Mouse (Mus musculus) mouse trophoblast stem cell (cell line): ENCODE data around the gene Cdk8.

ENCODE experiments used
- in situ Hi-C, 2 experiments: fragments of 300-500 bp; cut with MseI, MboI; formaldehyde crosslinking; loops; 2 replicates in 1 of 2; 3 replicates in 1 of 2; pipeline ENCODE4 v1.15.1; 2025

Cdk8 gene

DNA sequence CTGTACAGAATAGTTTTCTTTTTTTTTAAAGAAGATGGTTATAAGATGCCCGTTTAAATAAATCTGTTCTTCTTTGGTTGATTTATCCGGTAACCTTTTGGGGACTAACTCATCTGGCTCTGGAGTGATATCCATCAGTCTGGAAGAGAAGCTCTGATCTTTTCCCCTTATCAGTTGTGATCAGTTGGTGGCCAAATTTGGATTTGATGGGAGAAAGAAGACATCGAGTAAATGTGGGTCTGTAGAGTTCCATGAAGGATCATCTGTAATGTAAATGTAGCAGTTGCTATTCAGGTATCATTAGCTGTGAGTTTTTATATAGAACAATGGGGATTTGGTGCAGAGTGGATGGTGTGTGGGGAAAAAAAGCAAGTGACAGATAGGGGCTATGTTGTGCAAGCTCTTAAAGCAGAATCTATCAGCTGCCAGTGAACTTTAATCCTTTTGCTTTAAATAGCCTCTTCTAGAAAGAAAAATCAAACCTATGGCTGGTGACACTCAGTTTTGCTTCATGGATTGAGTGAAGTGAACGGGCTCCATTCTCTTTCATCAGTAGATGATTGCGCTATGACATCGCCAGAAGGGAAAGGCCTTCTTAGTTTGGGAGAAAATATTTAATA is 1.1 kb downstream of the Cdk8 start:
- in situ Hi-C loops = no loop called here

DNA sequence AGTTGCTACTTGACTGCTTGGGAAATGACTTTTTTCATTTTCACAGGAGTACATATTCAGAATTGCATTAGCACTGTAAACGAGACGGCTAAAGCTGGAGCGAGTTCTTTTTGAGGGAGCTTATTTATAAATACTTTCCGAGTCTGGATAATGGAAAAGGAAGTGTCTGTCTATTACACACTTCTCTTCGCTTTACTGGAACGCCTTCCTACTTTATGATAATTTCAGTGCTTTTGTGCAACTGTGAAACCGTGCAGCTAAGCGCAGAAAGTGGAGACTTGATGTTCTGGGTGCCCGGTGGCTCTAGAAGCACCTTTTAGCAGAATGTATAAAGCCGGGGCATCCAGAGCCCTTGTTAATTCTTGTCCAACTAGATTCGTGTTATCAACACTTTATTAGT is 1.8 kb downstream of the Cdk8 start:
- in situ Hi-C loops = no loop called here

DNA sequence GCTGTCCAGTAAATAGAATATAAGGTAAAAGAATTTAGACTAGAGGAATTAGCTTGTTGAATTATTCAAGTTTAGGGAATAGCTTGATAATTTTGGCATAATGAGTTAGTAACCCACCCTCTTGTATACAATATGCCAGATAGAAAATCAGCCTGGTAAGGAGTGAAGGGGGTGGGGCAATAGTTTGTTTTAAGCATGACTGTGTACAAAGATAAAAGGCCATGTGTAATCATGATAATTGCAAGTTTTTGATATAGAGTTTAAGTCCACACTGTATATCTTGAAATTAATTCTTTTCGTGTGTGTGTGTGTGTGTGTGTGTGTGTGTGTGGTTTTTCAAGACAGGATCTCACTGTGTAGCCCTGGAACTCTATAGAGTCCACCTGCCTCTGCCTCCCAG is 3.3 kb downstream of the Cdk8 start:
- in situ Hi-C loops = no loop called here

- in situ Hi-C loops = no loop called here
Measured at GRCm38 (mm10) chr5:146238274-146238673, 7.2 kb downstream of the Cdk8 start.

DNA sequence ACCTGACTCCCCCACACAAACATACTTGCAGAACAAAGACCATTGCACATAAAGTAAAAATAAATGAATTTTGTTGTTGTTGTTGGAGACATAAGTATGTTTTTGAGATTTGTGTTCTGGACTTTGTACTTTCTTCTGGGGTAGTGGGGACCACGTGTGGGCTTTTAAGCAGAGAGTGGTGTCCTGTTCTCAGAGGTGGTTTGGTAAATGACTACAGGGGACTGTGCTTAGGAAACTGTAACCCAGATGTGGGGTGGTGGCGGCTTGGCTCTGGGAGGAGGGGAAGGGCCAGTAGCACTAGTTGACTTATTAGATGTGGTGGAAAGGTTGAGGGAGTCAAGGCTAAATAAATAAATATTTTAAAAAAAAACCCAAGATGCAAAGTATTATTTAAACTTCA is 9.7 kb downstream of the Cdk8 start:
- in situ Hi-C loops = no loop called here

GRCm38 (mm10) chr5:146241202-146241601 is 10.2 kb downstream of the Cdk8 start:
- in situ Hi-C loops = no loop called here

DNA sequence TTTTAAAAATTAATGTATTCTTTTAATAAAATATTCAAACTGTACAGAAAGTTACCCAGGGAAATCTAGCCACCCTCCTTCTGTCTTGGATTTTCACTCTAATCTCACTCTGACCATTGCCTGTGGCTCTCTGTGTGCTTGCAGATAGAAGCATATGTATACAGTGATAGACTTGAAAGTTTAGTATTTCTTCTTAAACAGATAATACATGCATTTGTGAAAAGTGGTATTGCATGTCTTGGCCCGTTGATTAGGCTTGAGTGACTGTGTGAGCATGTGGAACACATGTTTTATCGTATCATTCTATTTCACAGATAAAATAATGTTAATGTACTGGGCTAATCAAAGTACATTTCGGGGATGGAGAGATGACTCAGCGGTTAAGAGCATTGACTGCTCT is 14.2 kb downstream of the Cdk8 start:
- in situ Hi-C loops = no loop called here

GRCm38 (mm10) chr5:146245646-146246370 is 14.8 kb downstream of the Cdk8 start:
- in situ Hi-C loops = no loop called here

GRCm38 (mm10) chr5:146246386-146246785 is 15.4 kb downstream of the Cdk8 start:
- in situ Hi-C loops = no loop called here

DNA sequence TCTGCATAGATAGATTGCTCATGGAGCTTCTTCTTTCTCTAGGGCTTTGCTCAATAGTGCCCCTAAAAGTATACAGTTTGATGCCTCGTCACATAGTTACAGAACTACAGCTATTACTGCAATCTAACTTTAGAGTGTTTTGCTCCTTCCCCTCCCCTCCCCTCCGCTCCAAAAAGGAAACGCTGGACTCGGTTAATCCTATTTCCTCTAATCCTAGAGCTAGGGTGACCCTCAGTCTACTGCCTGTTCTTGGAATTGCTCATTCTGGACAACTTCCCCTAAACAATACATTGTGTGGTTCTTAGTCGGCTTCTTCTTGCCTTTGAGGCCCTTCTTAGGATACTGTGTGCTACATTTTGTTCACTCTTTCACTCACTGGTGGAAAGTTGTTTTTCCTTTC is 16.7 kb downstream of the Cdk8 start:
- in situ Hi-C loops = no loop called here

DNA sequence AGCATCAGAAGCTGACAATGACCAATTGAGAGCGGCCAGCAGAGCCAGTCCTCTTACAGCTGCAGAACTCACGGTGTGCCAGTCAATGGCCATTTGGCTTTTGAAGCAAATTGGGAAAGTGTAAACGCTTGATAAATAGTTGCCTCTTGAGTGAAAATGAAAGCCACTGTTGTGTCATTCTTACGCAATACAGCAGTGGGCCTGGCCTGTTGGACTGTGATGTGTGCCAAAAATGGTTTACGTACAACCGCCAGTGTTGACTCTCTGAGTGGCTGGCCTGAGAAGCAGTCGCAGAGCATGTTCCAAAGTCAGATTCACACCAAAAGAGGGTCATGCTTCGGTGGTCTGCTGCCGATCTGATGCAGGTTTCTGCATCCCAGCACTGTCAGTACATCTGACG is 17.7 kb downstream of the Cdk8 start:
- in situ Hi-C loops = no loop called here

DNA sequence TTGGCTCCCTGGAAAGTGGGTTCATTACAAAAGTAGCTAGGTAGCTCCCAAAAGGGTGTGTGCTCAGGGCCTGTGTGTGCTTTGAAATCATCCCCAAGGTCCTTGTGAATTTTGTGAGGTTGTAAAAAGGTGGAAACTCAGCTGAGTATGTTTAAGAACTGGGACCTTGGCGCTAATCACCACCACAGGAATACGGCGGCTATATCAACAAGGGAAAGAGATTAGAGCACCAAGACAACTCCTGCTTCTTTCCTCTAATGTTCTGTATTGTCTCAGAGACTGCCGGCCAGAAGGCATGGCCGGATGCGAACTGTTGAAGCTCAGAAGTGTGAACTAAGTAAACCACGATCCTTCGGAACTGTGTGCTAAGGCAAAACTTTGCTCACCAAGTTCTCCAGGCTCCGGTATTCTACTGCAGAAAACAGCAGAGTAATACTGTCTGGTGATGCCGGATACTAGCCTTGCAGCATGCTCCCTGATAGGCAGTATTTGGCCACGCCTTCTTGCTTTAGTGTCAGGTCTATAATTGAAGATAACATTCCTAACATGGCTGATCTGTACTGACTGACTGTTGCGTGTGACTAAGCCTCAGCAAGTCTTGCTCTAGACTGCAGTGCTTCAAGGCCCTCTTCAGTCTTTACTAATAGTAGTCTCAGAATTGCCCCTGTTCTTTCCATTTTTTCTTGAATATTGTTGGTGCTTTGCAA is 19.5 kb downstream of the Cdk8 start:
- in situ Hi-C loops = no loop called here

DNA sequence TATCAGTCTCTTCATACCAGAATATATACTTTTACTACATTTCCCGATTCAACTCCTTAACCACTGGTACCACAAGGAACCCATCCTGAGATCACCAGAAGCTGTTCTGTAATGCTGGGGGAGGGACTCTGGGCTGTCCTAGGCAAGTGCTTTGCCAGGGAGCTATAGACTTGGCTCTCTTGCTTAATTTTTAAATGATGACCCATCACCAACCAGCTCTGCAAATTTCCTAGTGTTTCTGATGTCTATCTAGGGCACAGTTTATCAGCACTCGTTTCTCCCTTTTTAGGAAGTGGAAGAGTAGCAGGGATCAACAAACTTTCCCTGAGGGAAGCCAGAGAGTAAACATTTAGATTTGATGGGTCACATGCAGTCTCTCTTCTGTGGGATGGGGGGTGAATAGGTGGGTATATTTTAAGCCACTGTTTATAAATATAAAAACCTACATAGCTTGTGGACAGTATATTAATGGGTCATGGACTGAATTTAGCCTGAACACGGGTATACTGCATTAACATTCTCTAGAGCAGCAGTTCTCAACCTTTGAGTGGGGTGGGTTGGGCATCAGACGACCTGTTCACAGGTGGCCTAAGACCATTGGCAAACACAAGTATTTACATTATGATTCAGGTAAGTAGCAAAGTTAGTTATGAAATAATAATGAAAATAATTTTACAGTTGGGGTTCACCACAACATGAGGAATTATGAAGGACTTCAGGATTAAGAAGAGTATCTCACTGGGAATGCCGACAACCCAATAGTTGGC is 20.8 kb downstream of the Cdk8 start:
- in situ Hi-C loops = no loop called here

GRCm38 (mm10) chr5:146253644-146254043 is 22.6 kb downstream of the Cdk8 start:
- in situ Hi-C loops = no loop called here

- in situ Hi-C loops = no loop called here
Measured at GRCm38 (mm10) chr5:146260003-146260402, 29.0 kb downstream of the Cdk8 start.

DNA sequence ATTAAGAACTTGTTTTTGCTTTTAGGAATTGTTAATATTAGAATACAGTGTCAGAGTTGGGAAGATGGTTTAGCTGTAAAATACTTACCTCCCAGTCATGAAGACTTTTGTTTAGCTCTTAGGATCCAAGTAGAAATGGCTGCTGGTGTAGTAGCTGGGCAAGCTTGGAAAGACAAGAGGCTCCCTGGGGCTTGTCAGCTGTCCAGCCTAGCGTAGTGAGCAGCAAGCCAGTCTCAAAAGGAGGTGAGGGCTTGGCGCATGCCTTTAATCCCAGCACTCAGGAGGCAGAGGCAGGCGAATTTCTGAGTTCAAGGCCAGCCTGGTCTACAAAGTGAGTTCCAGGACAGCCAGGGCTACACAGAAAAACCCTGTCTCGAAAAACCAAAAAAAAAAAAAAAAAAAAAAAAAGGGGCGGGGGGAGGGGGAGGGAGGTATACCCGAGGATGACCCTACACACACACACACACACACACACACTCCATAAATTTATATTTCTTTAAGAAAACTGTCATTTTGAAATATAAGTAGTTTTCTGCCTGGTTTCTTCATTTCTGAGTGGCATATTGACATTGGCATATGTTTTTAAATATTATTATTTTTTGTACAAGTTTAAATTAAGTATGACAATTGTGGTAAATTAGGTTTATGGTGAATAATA is 35.0 kb downstream of the Cdk8 start:
- in situ Hi-C loops = no loop called here

DNA sequence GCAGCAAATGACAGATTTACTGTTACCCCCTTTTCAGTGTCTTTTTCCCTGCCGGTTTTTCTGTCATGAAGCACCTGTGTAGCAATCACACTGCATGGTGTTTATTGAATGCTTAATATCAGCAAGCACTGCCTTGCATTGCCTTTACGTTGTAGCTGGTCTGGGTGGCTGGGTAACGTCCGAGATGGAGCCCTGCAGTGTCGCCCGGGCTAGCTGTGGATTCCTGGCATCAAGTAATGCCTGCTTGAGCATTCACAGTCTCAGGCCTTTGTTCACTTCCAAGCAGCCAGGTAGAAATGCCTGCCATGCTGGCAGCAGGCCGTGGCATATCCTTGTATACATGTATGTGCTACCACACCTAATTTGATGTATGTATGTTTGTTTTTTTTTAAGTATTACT is 36.7 kb downstream of the Cdk8 start:
- in situ Hi-C loops = no loop called here

DNA sequence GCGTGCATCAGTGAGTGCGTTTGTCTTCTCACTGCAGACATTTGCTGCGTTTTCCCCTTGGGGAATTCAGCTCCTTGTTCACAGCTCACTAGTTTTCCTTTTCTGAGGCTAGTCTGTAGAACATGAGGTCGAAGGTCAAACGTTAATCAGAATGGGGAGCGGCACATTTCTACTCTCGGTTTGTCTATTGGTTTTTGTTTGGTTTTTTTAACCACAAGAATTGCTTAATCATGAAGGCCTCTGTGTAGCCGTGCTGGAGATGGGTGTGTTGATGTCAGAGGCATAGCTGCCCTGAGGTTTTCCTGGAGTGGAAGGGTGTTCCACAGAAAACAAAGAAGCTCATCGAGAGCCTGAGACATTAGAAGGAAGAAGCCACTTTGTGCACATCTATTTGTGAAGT is 39.6 kb downstream of the Cdk8 start:
- in situ Hi-C loops = no loop called here

DNA sequence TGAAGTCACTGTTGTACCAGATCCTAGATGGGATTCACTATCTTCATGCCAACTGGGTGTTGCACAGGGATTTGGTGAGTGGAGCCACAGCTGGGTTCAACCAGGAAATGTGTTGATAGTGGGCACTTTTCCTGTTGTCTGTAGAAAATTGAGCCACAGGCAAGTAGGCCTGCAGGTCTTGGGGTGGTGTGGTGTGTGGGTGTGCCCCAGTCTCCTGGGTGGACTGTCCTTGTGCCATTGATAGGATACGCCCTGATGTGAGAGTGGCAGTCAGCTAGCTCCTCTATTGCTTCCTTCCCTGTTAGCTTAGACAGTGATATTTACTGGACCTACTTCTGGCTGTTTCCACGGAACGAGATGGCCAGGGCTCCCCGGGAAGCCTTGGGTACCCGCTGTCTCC is 40.6 kb downstream of the Cdk8 start:
- in situ Hi-C loops = no loop called here

DNA sequence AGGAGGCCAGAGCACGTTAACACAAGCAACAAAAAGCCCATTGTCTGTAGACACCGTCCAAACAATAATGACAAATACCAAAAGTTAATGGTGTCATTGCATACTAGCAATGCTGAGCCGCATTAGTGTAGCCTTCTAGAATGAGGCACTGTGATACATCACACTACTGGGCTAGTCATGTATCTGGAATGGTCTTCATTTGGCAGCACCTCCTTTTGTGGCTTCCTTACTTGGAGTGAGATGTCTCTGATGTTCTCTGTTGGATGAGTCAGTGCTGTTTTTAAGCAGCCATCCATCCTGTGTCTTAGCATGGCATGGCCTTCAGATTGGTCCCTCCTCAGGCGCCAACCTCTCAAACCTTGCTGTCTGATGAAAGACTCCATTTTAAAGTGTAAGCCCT is 42.1 kb downstream of the Cdk8 start:
- in situ Hi-C loops = no loop called here

DNA sequence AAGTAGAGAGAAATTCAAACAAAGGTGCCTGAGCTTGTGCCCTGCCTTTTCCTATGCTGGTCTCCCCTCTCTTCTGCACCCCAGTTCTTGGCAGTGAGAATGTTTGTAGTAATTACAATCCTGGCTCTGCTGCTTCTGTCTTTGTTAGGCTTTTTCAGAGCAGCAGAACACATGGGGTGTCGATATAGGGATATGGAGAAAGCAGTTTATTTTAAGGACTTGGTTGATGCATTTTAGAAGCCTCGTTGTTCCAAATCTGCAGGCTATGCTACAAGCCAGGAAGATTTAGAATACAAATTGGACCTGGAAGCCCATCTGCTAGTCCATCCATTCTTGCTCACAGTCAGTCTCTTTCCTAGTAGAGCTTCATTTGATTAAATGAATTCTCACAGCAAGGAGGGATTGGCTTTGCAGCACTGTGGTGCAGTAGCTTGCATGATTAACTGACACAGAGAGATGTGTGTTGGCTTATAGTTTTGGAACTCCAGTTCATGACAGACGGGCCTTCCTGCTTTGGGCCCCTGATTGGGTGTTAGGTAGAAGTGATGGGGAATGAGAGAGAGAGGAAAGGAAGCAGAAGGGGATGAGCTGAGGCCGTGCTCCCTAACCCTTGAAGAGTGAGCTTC is 43.5 kb downstream of the Cdk8 start:
- in situ Hi-C loops = no loop called here
